Mouse (Mus musculus) neural tube, embryonic 11.5 days (tissue): ENCODE measurements around the gene Hcfc2. TPM values are rescaled to one million over a fixed set of nuclear protein-coding genes. Genes with fewer than 3 reads are reported as not detected.

Experiments
- ATAC-seq: fragments of 200-750 bp; cut with Nextera tagmentation; 2 replicates; pipeline ENCODE4 v1.8.0; 2017; ENCODE audit warnings: moderate number of reproducible peaks, mild to moderate bottlenecking, moderate TSS enrichment, moderate library complexity; ENCODE audit not compliant: insufficient read depth, low FRiP score, low TSS enrichment
- DNase-seq: peaks from one replicate; pipeline ENCODE4 v3.0.0-alpha.2; 2015; ENCODE audit warnings: low spot score
- H3K27ac ChIP-seq: fragments of 300-500 bp; sonication (generic); 2 replicates; pipeline ENCODE4 v1.5.1; 2014; ENCODE audit warnings: low read depth, mild to moderate bottlenecking, low read length
- H3K27me3 ChIP-seq: fragments of 300-500 bp; sonication (generic); 2 replicates; pipeline ENCODE4 v1.6.1; 2014; ENCODE audit warnings: mild to moderate bottlenecking, low read length, mixed read lengths; ENCODE audit not compliant: control insufficient read depth, insufficient read depth
- H3K36me3 ChIP-seq: fragments of 300-500 bp; sonication (generic); 2 replicates; pipeline ENCODE4 v1.6.1; 2014; ENCODE audit warnings: mild to moderate bottlenecking, low read length, moderate library complexity, mixed read lengths; ENCODE audit not compliant: control insufficient read depth, insufficient read depth
- H3K4me1 ChIP-seq: fragments of 300-500 bp; sonication (generic); 2 replicates; pipeline ENCODE4 v1.6.1; 2014; ENCODE audit warnings: low read length, mixed read lengths; ENCODE audit not compliant: control insufficient read depth, insufficient read depth
- H3K4me2 ChIP-seq: fragments of 300-500 bp; sonication (generic); 2 replicates; pipeline ENCODE4 v1.6.1; 2014; ENCODE audit warnings: low read depth, mild to moderate bottlenecking, moderate library complexity
- H3K4me3 ChIP-seq: fragments of 300-500 bp; sonication (generic); 2 replicates; pipeline ENCODE4 v1.5.1; 2014; ENCODE audit warnings: low read depth, low read length
- H3K9ac ChIP-seq: fragments of 300-500 bp; sonication (generic); 2 replicates; pipeline ENCODE4 v1.6.1; 2014; ENCODE audit warnings: mild to moderate bottlenecking, low read length
- H3K9me3 ChIP-seq: fragments of 300-500 bp; sonication (generic); 2 replicates; pipeline ENCODE4 v1.6.1; 2016; ENCODE audit warnings: low read length; ENCODE audit not compliant: control insufficient read depth
- WGBS: fragments of 180-500 bp; shearing (Covaris S2); extraction: QIAGEN DNeasy Blood & Tissue Kit; methylation state at CpG from one replicate; pipeline ENCODE4 v1.1.7; 2014; 5-methylcytosine and 5-hydroxymethylcytosine counted together
- polyA plus RNA-seq: library from polyadenylated mRNA; unstranded; fragments of >200 nt; fragmentation: Nextera tagmentation; extraction: Ambion mirVana; gene quantifications from 2 replicates; pipeline ENCODE4 v1.2.1, GENCODE M21; 2014

Hcfc2 gene
- polyA plus RNA-seq, 1 experiment from 2014 or later, result 36.4 TPM

- no peaks in the 10 kb centered on the region for H3K27me3 ChIP-seq
Observed at GRCm38 (mm10) chr10:82745301-82745700, 49.3 kb downstream of the Hcfc2 start.

GRCm38 (mm10) chr10:82746988-82747850 lies 51.3 kb downstream of the Hcfc2 start:
- DNase-seq (no peak), ATAC-seq (no peak)
- no peaks in the 10 kb centered on the region for H3K9me3 ChIP-seq
- WGBS, result 92% methylated on average over 15 of the region's 15 CpGs
- H3K4me1 ChIP-seq, result no peaks in the 10 kb centered on the region
- H3K4me2 ChIP-seq, result no peak overlapping the region
- peaks cover 20% of the 10 kb centered on the region for H3K36me3 ChIP-seq
- no peak overlapping the region for H3K27ac ChIP-seq
- no peak overlapping the region for H3K9ac ChIP-seq
- no peaks in the 10 kb centered on the region for H3K27me3 ChIP-seq
- H3K4me3 ChIP-seq, result no peak overlapping the region

More at GRCm38 (mm10) chr10:82745301-82745700, 49.3 kb downstream of the Hcfc2 start:
- ATAC-seq, result no peak
- no peak overlapping the region for H3K4me2 ChIP-seq
- H3K4me3 ChIP-seq, result no peak overlapping the region
- no peaks in the 10 kb centered on the region for H3K4me1 ChIP-seq
- no peak for DNase-seq
- WGBS, result 91% methylated on average over 5 of the region's 5 CpGs
- no peaks in the 10 kb centered on the region for H3K9me3 ChIP-seq
- peaks cover 5% of the 10 kb centered on the region for H3K36me3 ChIP-seq
- H3K9ac ChIP-seq, result no peak overlapping the region
- H3K27ac ChIP-seq, result no peak overlapping the region

- Histone ChIP-seq H3K9ac (no peak overlapping the region), H3K27me3 (no peaks in the 10 kb centered on the region), H3K4me3 (no peak overlapping the region), H3K4me2 (no peak overlapping the region), H3K27ac (no peak overlapping the region), H3K4me1 (no peaks in the 10 kb centered on the region), H3K36me3 (peaks cover 29% of the 10 kb centered on the region), H3K9me3 (no peaks in the 10 kb centered on the region)
- DNase-seq (no peak), ATAC-seq (no peak)
- WGBS, result 86% methylated on average over 6 of the region's 6 CpGs
Observed at GRCm38 (mm10) chr10:82750778-82751177, 54.8 kb downstream of the Hcfc2 start.

- H3K4me1 ChIP-seq, result no peaks in the 10 kb centered on the region
- ATAC-seq (no peak), DNase-seq (no peak)
- WGBS, result 93% methylated on average over 3 of the region's 3 CpGs
- H3K4me2 ChIP-seq, result no peak overlapping the region
- H3K27me3 ChIP-seq, result no peaks in the 10 kb centered on the region
- H3K36me3 ChIP-seq, result peaks cover 37% of the 10 kb centered on the region
- no peak overlapping the region for H3K4me3 ChIP-seq
- H3K9ac ChIP-seq, result no peak overlapping the region
- no peak overlapping the region for H3K27ac ChIP-seq
- H3K9me3 ChIP-seq, result no peaks in the 10 kb centered on the region
Observed at GRCm38 (mm10) chr10:82752921-82753320, 57.0 kb downstream of the Hcfc2 start.

- H3K36me3 ChIP-seq, result peaks cover 34% of the 10 kb centered on the region
- no peaks in the 10 kb centered on the region for H3K27me3 ChIP-seq
- no peak overlapping the region for H3K27ac ChIP-seq
- H3K4me3 ChIP-seq, result no peak overlapping the region
- WGBS, result 91% methylated on average over 1 of the region's 1 CpGs
- H3K4me2 ChIP-seq, result no peak overlapping the region
- ATAC-seq (no peak), DNase-seq (no peak)
- no peaks in the 10 kb centered on the region for H3K9me3 ChIP-seq
- no peaks in the 10 kb centered on the region for H3K4me1 ChIP-seq
- no peak overlapping the region for H3K9ac ChIP-seq
Observed at GRCm38 (mm10) chr10:82754642-82755041, 58.7 kb downstream of the Hcfc2 start.

- DNase-seq, result no peak
- Histone ChIP-seq H3K4me1 (0 out of 2 replicates have a peak, but pooled peaks cover 3% of the 10 kb centered on the region), H3K27me3 (no peaks in the 10 kb centered on the region), H3K4me3 (no peak overlapping the region), H3K9ac (no peak overlapping the region), H3K27ac (no peak overlapping the region), H3K36me3 (peaks cover 35% of the 10 kb centered on the region), H3K4me2 (no peak overlapping the region), H3K9me3 (no peaks in the 10 kb centered on the region)
- ATAC-seq, result no peak
- WGBS, result 96% methylated on average over 11 of the region's 11 CpGs
Observed at GRCm38 (mm10) chr10:82755213-82755890, 59.4 kb downstream of the Hcfc2 start.

- no peak overlapping the region for H3K4me3 ChIP-seq
- H3K27ac ChIP-seq, result no peak overlapping the region
- no peak overlapping the region for H3K9ac ChIP-seq
- peaks cover 28% of the 10 kb centered on the region for H3K36me3 ChIP-seq
- 76% methylated on average over 9 of the region's 9 CpGs for WGBS
- no peaks in the 10 kb centered on the region for H3K9me3 ChIP-seq
- no peak overlapping the region for H3K4me2 ChIP-seq
- peaks cover 10% of the 10 kb centered on the region; the same call in 1 of the 2 replicates for H3K4me1 ChIP-seq
- ATAC-seq (no peak), DNase-seq (no peak)
- no peaks in the 10 kb centered on the region for H3K27me3 ChIP-seq
Observed at GRCm38 (mm10) chr10:82756466-82756865, 60.5 kb downstream of the Hcfc2 start.

- Histone ChIP-seq H3K4me3 (no peak overlapping the region), H3K9ac (no peak overlapping the region), H3K27me3 (no peaks in the 10 kb centered on the region), H3K4me2 (no peak overlapping the region), H3K36me3 (peaks cover 19% of the 10 kb centered on the region), H3K27ac (no peak overlapping the region), H3K4me1 (peaks cover 10% of the 10 kb centered on the region; the same call in 1 of the 2 replicates), H3K9me3 (no peaks in the 10 kb centered on the region)
- no peak for DNase-seq
- WGBS, result 73% methylated on average over 9 of the region's 9 CpGs
- no peak for ATAC-seq
Observed at GRCm38 (mm10) chr10:82757341-82757740, 61.4 kb downstream of the Hcfc2 start.
